Mouse (Mus musculus): ENCODE measurements around the gene Babam2. TPM values are rescaled to one million over a fixed set of nuclear protein-coding genes. Genes with fewer than 3 reads are reported as not detected.
A peak's percentile ranks its signal among the peaks of the same experiment; 100 is the strongest.

Babam2 gene
- total RNA-seq, 2 experiments from 2014 or later, result 45.3 to 49.2 TPM

- DNase-seq (ENCODE audit: low spot score in 2 of 2), result no peak
Measured at GRCm38 (mm10) chr5:31983817-31984368, 286.4 kb downstream of the Babam2 start.

- DNase-seq (ENCODE audit: low spot score in 2 of 2), result peak in 1 of 2 experiments; percentile 61
Measured at GRCm38 (mm10) chr5:31984369-31984961, 287.0 kb downstream of the Babam2 start.

GRCm38 (mm10) chr5:31985021-31985420, 287.5 kb downstream of the Babam2 start:
- DNase-seq (ENCODE audit: low spot score in 2 of 2), result no peak

- no peak for DNase-seq (ENCODE audit: low spot score in 2 of 2)
Measured at GRCm38 (mm10) chr5:31987541-31988307, 290.2 kb downstream of the Babam2 start.

GRCm38 (mm10) chr5:31997189-31997954, 299.9 kb downstream of the Babam2 start:
- DNase-seq (ENCODE audit: low spot score in 2 of 2), result no peak

GRCm38 (mm10) chr5:31998806-31999205, 301.3 kb downstream of the Babam2 start:
- DNase-seq (ENCODE audit: low spot score in 2 of 2), result no peak

- no peak for DNase-seq (ENCODE audit: low spot score in 2 of 2)
Measured at GRCm38 (mm10) chr5:32000076-32000475, 302.6 kb downstream of the Babam2 start.

GRCm38 (mm10) chr5:32001266-32001665, 303.8 kb downstream of the Babam2 start:
- no peak for DNase-seq (ENCODE audit: low spot score in 2 of 2)

- peak in 1 of 2 experiments; percentile 37 for DNase-seq (ENCODE audit: low spot score in 2 of 2)
Measured at GRCm38 (mm10) chr5:32001771-32002170, 304.3 kb downstream of the Babam2 start.

- no peak for DNase-seq (ENCODE audit: low spot score in 2 of 2)
Measured at GRCm38 (mm10) chr5:32008401-32008800, 310.9 kb downstream of the Babam2 start.

- DNase-seq (ENCODE audit: low spot score in 2 of 2), result no peak
Measured at GRCm38 (mm10) chr5:32010056-32010455, 312.6 kb downstream of the Babam2 start.

- no peak for DNase-seq (ENCODE audit: low spot score in 2 of 2)
Measured at GRCm38 (mm10) chr5:32013053-32013452, 315.6 kb downstream of the Babam2 start.

- no peak for DNase-seq (ENCODE audit: low spot score in 2 of 2)
Measured at GRCm38 (mm10) chr5:32014786-32015185, 317.3 kb downstream of the Babam2 start.

GRCm38 (mm10) chr5:32015949-32016478, 318.5 kb downstream of the Babam2 start:
- no peak for DNase-seq (ENCODE audit: low spot score in 2 of 2)

- DNase-seq (ENCODE audit: low spot score in 2 of 2), result no peak
Measured at GRCm38 (mm10) chr5:32017686-32018085, 320.2 kb downstream of the Babam2 start.

GRCm38 (mm10) chr5:32018276-32018675, 320.8 kb downstream of the Babam2 start:
- DNase-seq (ENCODE audit: low spot score in 2 of 2), result no peak

- DNase-seq (ENCODE audit: low spot score in 2 of 2), result no peak
Measured at GRCm38 (mm10) chr5:32029834-32030433, 332.4 kb downstream of the Babam2 start.

- no peak for DNase-seq (ENCODE audit: low spot score in 2 of 2)
Measured at GRCm38 (mm10) chr5:32033185-32033584, 335.7 kb downstream of the Babam2 start.

GRCm38 (mm10) chr5:32033621-32034020, 336.1 kb downstream of the Babam2 start:
- DNase-seq (ENCODE audit: low spot score in 2 of 2), result no peak

GRCm38 (mm10) chr5:32034475-32035054, 337.1 kb downstream of the Babam2 start:
- DNase-seq (ENCODE audit: low spot score in 2 of 2), result no peak
